Mouse (Mus musculus) cortical plate, adult 2 months (tissue): Measurements from ENCODE around the gene Sgpp1.

Experiments
- CTCF ChIP-seq: fragments of 200-500 bp; IDR thresholded peaks from 2 replicates; pipeline ENCODE4 v1.5.1; 2011; ENCODE audit warnings: mild to moderate bottlenecking, control low read depth, low read length; ENCODE audit not compliant: insufficient read depth; ENCODE audit errors: extremely low read depth
- POLR2A ChIP-seq: fragments of 200-500 bp; IDR thresholded peaks from 2 replicates; pipeline ENCODE4 v1.6.1; 2011; ENCODE audit warnings: mild to moderate bottlenecking, low read length, control low read depth; ENCODE audit not compliant: insufficient read depth; ENCODE audit errors: extremely low read depth

DNA sequence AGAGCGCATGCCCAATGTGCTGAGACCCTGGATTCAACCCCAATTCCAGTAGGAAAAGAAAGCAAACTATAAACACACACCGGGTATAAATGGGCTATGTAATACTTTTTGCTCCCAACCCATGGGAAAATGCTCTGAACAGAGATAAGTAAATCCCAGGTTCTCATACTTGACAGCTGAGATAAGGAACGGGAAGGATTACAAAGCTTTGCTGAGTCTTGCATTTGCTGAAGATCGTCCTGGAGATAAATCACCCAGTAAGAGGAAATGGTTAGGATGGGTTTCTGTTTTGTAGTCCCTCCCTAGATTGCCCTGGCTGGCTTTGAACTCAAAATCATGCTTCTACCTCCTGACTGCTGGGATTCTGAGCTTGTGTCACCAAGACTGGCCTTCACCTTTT is 48.2 kb downstream of the Sgpp1 start:
- TF ChIP-seq CTCF (no peak), POLR2A (no peak)
